Mouse (Mus musculus) adipocyte (in vitro differentiated cells): ENCODE results near the gene Vwf.

Source experiments
- DNase-seq: peaks from one replicate; pipeline ENCODE4 v3.0.0-alpha.2; 2016; ENCODE audit warnings: low spot score

Vwf gene

GRCm38 (mm10) chr6:125541296-125541695 is 5.3 kb upstream of the Vwf start:
- DNase-seq, result no peak

- DNase-seq, result no peak
Observed at GRCm38 (mm10) chr6:125548406-125548805, 1.8 kb downstream of the Vwf start.

- DNase-seq, result no peak
Observed at GRCm38 (mm10) chr6:125550172-125550571, 3.6 kb downstream of the Vwf start.

GRCm38 (mm10) chr6:125552760-125553159 is 6.2 kb downstream of the Vwf start:
- no peak for DNase-seq

- no peak for DNase-seq
Observed at GRCm38 (mm10) chr6:125553551-125553950, 7.0 kb downstream of the Vwf start.

GRCm38 (mm10) chr6:125558831-125559230 is 12.3 kb downstream of the Vwf start:
- DNase-seq, result no peak

- no peak for DNase-seq
Observed at GRCm38 (mm10) chr6:125561031-125561430, 14.5 kb downstream of the Vwf start.

- DNase-seq, result no peak
Observed at GRCm38 (mm10) chr6:125561521-125561920, 14.9 kb downstream of the Vwf start.

GRCm38 (mm10) chr6:125564812-125565281 is 18.3 kb downstream of the Vwf start:
- no peak for DNase-seq

- no peak for DNase-seq
Observed at GRCm38 (mm10) chr6:125565326-125565725, 18.8 kb downstream of the Vwf start.

- DNase-seq, result no peak
Observed at GRCm38 (mm10) chr6:125566656-125567055, 20.1 kb downstream of the Vwf start.

GRCm38 (mm10) chr6:125568381-125568780 is 21.8 kb downstream of the Vwf start:
- no peak for DNase-seq

GRCm38 (mm10) chr6:125572291-125573188 is 26.0 kb downstream of the Vwf start:
- DNase-seq, result peak; percentile 39

- peak; percentile 90 for DNase-seq
Observed at GRCm38 (mm10) chr6:125573189-125573928, 26.8 kb downstream of the Vwf start.

- no peak for DNase-seq
Observed at GRCm38 (mm10) chr6:125575080-125575479, 28.5 kb downstream of the Vwf start.

- DNase-seq, result no peak
Observed at GRCm38 (mm10) chr6:125577301-125577700, 30.7 kb downstream of the Vwf start.

GRCm38 (mm10) chr6:125577882-125578646 is 31.5 kb downstream of the Vwf start:
- DNase-seq, result no peak

- no peak for DNase-seq
Observed at GRCm38 (mm10) chr6:125578647-125579011, 32.1 kb downstream of the Vwf start.

GRCm38 (mm10) chr6:125579864-125580263 is 33.3 kb downstream of the Vwf start:
- DNase-seq, result no peak

- DNase-seq, result no peak
Observed at GRCm38 (mm10) chr6:125583666-125584065, 37.1 kb downstream of the Vwf start.

- no peak for DNase-seq
Observed at GRCm38 (mm10) chr6:125584266-125584665, 37.7 kb downstream of the Vwf start.

- DNase-seq, result peak; percentile 56
Observed at GRCm38 (mm10) chr6:125585579-125585978, 39.0 kb downstream of the Vwf start.
